Mouse (Mus musculus) T-helper 17 cell (primary cell): ENCODE data around the gene Zfp106.
"Not testable (repeated sequence)": the region's sequence is repeated elsewhere in the genome, so short reads cannot be mapped to it uniquely, and the experiment has no call there.

Experiments
- in situ Hi-C, 2 experiments: fragments of 300-600 bp; cut with MboI, MseI; formaldehyde crosslinking; loops; 1 replicate in 1 of 2; 2 replicates in 1 of 2; pipeline ENCODE4 v1.15.1; 2025; ENCODE audit warnings: high pct_unique_total_duplicates in 2 of 2

Gene Zfp106

GRCm38 (mm10) chr2:120563235-120563990 is at the start of gene Zfp106:
TSS of gene Zfp106 (minus strand) at chr2:120563843.
- in situ Hi-C loops, result no loop called here

DNA sequence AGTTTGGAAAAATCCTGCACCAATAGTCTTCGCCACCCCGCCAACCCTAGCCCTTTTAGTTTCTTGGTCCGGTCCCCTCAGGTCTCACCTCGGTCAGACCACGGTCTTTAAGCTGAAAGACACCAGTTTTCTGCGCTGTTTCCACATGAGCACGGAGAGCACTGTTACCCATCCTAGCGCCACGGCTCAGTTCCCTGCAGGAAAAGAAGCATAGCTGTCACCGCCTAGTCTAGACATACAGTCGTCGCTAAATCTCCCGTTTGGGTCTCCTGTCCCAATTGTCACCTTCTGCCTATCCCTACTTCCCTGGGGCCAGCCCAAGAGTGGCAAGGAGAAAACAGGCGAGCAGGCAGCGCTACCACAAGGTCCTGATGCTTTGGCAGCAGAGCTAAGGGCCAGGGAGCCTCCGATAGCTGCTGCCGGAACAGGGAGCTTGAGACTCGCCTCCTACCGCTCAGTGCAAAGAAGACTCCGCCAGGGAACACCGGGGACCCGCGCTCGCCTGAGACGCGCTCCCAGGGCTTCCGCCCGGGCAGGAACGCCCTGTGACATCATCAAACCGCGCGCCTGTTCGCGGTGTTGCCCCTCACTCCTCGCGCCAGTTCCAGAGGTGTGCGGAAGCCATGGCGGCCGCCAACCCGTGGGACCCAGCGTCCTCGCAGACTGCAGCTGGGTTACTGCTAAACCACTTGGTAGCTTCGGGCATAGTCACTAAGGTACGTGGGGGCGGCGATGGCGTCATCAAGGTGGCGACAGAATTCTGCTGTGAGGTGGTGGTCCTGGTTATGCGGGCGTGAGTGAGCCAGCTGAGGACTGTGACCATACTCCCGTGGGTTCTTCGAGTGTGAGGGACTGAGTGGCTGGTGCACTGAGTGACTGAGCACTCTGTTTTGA is 45.4 kb upstream of the Zfp106 start, which contains the start of the genes Haus2 and Lrrc57:
Haus2 (plus strand) TSS at position 554 of the 894 bp plus-strand sequence.
Lrrc57 (minus strand) TSS at position 691 of the 894 bp plus-strand sequence.
- in situ Hi-C loops, result no loop called here

GRCm38 (mm10) chr2:120606021-120606690 is 42.5 kb upstream of the Zfp106 start:
- in situ Hi-C loops, result no loop called here

DNA sequence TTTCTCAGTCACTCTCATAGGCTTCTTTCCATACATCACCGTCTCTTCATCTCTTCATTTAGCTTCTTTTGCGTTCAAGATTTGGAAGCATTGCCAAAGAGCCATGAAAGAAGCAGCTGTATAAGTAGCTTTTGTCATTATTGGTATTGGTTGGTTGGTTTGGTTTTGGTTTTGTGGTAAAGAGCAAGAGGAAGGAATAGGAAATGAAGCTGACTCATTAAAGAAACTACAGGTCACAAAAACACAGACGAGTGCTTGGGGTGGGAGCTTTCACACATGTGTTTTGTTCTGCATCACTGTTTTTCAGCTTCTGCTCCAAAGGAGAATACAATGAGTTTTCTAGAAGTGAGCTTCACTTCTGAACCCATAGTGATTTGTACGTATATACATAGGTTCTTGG is 35.9 kb upstream of the Zfp106 start:
- in situ Hi-C loops, result no loop called here

GRCm38 (mm10) chr2:120597734-120598133 is 34.1 kb upstream of the Zfp106 start:
- in situ Hi-C loops, result no loop called here

GRCm38 (mm10) chr2:120592227-120592626 is 28.6 kb upstream of the Zfp106 start:
- in situ Hi-C loops, result no loop called here

DNA sequence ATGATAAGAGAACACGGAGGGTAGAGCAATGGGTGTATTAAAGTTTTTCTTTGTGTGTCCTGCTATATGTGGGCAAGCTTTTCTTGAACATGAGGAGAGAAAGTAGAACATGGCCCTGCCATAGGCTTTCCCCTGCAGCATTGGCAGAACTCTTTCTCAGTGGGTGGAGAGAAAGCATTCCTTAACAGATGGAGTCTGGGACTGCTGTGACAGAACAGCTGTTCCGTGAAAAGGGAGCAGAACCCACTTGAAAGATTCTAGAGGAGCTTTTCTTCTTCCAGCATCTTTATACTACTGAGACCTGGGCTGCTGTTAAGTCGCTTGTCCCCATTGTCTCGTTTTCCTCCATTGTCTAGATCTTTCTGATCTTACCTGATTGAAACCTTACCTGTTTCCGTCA is 26.1 kb upstream of the Zfp106 start:
- in situ Hi-C loops, result no loop called here

GRCm38 (mm10) chr2:120578286-120578685 is 14.6 kb upstream of the Zfp106 start:
- in situ Hi-C loops, result no loop called here

DNA sequence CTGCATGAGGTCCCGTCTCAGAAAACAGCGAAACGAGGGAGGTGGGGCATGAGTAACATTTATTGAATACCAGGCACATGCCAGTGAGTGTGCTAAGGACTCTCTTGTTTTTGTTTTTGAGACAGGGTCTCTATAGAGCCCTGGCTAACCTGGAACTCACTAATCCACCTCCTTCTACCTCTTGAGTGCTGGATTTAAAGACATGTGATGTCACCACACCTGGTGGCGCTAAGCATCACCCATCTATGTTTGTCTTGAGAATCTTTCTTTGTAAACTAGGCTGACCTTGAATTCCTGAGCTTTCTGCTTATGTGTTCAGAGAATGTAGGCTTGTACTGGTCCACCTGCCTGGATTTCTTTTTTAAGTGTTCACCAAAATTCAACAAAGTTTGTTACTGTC is 14.2 kb upstream of the Zfp106 start:
- in situ Hi-C loops, result no loop called here

- in situ Hi-C loops, result no loop called here
These were observed 12.3 kb upstream of the Zfp106 start for GRCm38 (mm10) chr2:120575978-120576377.

GRCm38 (mm10) chr2:120575121-120575520 is 11.5 kb upstream of the Zfp106 start:
- in situ Hi-C loops, result no loop called here

GRCm38 (mm10) chr2:120572161-120572560 is 8.5 kb upstream of the Zfp106 start:
- in situ Hi-C loops, result not testable (repeated sequence)

DNA sequence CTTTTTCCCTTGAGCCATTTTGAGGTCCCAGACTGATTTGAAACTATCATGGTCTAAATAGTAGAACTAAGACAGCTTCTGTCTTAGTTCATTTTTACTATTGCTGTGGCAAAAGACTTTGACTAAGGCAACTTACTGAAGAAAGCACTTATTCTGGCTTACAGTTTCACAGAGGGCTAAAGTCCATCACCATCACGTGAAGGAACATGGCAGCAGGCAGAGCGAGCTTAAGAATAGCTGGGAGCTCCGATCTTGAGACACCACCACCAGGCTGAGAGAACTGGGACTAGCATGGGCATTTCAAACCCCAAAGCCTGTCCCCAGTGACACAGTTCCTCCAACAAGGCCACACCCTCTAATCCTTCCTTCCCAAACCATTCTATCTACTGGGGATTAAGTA is 7.4 kb upstream of the Zfp106 start:
- in situ Hi-C loops, result no loop called here

DNA sequence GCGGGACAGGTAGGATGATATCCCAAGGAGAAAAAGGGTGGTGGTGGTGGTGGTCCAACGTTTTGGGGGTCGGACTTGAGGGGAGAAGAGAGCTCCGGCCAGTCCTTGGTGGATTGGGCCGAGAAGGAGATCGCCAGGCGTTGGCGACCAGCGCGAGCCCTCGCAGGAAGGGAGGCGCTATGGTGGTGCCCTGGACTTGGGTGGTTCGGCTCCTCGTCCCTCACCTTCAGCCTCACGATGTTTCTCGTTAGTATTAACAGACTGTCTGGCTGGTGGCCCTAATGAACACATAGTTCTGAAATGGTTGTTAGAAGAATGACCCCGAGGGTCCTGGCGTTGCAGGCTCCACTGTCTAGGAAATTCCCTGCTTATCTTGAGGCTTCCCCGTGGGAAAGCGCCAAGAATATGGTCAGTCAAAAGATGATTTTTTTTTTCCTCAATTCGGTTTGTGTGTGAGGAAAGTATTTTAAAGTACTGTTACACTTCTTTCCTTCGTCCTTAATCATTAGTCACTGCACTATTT is 4.2 kb upstream of the Zfp106 start:
- in situ Hi-C loops, result no loop called here

DNA sequence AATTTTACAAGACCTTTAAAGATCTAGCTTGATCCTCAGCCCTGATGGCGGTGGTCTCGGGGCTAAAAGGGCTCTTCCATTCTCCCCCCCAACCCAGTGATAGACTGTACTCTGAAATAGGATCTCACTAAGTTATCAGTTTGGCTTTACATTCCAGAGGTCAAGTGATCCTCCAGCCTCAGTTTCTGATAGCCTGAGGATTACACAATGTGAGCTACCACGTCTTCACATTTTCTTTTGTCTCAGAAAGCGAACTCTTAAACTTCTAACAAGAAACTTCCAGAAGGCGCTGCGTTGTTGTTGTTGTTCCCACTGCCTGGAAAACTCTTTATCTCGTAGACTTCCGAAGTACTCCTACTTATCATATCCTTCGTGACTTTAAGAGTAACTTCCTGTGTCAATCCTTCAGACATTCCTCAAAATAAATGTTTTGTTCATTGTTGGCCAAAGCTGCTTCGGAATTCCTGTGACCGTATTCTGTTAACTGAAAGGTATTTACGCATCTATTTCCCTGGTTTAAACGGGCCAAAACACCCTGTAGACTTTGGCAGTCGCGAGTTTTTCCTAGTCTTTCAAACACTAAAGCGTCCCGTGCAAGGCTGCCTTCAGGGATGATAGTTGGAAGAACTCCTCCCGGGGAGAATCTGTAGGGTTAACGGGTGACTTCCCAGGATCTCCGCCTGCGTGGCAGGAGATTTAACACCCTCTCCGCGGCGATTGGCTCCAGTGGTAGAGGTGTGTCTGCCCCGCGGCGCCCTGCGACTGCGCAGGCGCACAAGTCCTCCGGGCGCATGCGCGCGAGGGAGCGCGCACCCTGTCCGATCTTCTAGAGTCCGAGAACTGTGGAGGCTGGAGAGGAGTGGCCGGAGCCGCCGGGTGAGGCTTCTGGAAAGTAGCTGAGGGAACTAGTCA is 3.5 kb upstream of the Zfp106 start, which contains the start of gene Snap23:
Snap23 (plus strand) TSS at position 786 of the 912 bp plus-strand sequence.
- in situ Hi-C loops, result no loop called here

GRCm38 (mm10) chr2:120565363-120565762 is 1.7 kb upstream of the Zfp106 start:
- in situ Hi-C loops, result no loop called here

DNA sequence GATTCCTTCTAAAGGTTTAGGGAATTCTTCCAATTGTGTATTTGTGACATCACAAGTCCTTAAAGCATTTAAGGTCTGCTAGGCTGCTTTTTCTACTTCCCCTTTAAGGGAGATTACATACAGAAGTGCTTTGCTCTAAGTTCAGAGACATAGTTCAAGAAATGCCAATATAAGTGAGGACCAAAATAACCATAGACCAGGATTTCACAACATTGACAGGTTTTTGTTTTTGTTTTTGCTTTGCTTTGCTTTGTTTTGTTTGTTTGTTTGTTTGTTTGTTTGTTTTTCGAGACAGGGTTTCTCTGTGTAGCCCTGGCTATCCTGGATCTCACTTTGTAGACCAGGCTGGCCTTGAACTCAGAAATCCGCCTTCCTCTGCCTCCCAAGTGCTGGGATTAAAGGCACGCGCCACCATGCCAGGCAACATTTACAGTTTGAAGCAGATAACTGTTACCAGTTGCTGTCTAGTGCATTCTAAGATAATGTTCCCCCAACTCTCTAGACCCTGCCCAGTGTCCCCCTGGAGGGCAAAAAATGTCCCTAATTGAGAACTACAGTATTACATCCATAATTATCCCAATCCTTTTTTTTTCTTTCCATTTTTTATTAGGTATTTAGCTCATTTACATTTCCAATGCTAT is 1.0 kb upstream of the Zfp106 start:
- in situ Hi-C loops, result not testable (repeated sequence)

- in situ Hi-C loops, result no loop called here
These were observed 796 bp downstream of the Zfp106 start for GRCm38 (mm10) chr2:120562859-120563234.

DNA sequence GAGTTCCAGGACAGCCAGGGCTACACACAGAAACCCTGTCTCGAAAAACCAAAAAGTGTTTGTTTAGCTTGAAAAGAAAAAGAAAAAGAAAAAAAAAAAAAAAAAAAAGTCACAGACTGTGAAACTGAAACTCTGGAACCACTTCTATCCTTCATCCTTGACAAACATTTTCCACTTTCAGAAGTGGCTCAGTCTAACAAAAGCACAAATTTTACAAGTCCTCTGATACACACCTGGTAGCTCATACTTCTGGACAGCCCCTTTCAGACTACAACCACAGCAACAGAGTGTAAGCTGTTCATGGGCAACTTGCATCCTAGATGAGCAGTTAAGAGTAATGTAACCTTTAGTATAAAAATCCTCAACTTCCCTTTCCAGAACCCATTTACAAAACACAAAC is 2.1 kb downstream of the Zfp106 start:
- in situ Hi-C loops, result no loop called here

DNA sequence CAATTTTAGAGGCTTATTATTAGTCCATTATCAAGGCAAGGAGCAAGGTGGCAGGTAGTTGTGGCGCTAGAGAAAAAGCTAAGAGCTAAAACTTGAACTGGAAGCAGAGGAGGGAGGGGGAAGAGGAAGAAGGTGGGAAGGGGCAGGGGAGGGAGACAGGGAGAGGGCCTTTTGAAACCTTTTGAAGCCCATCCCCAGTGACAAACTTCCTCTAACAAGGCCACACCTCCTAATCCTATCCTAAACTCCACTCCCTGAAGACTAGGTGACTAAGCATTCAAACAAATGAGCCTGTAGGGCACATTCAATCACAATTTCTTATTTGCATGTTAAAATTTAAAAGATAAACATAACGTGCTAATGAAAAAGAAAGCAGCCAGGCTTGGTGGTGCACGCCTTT is 4.8 kb downstream of the Zfp106 start:
- in situ Hi-C loops, result no loop called here
